Mouse (Mus musculus) cerebellum, postnatal 4 days (tissue): ENCODE measurements around the gene Ildr1.

Experiments
- DNase-seq, 2 experiments: peaks; one replicate each; pipeline ENCODE4 v3.0.0; 2022; ENCODE audit warnings: low spot score in 2 of 2, mixed read lengths in 1 of 2

Gene Ildr1

DNA sequence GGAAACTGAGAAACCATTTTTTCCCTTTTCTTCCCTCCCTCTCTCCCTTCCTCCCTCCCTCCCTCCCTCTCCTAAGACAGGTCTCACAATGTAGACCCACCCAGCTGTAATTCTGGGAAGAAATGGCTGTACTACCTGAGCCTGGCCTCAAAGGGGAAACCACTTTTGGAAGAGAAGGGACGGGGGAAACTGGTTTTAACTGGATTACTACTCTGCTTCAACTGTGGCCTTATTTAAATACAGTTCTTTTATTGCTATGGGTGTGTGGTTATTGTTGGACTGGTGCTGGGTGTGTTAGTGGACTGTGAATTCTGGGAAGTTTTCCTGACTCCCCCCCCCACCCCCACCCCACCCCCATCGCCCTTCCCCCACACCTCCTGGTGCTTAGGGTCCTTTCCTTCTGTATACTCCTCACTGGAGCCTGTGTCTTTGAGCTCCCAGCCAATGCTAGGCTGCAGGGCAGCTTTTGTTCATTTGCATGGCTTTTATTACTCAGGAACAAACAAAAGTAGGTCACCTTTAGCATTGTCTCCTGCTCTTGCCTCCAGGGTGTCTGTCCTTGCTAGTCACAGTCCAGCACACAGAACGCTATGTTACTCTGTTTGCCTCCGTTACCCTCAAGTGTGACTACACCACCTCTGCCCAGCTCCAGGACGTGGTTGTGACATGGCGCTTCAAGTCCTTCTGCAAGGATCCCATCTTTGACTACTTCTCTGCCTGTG is 14.1 kb downstream of the Ildr1 start:
- no peak for DNase-seq

GRCm38 (mm10) chr16:36708751-36709150 is 15.0 kb downstream of the Ildr1 start:
- DNase-seq, result no peak

DNA sequence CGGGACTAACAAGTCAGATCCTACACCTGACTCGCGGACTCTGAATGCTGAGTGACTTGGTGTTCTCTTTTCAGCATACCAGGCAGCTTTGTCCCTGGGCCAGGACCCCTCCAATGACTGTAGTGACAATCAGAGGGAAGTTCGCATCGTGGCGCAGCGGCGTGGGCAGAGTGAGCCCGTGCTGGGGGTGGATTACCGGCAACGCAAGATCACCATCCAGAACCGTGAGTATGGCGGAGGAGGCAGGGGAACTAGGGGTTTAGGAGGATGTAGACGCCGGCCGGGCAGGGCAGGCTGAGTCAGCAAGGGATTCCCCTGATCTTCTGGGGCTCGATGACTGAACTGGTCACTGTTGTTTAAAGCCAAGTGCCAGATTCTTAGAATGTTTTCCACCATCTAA is 15.6 kb downstream of the Ildr1 start:
- no peak for DNase-seq

GRCm38 (mm10) chr16:36710794-36711193 is 17.0 kb downstream of the Ildr1 start:
- no peak for DNase-seq

GRCm38 (mm10) chr16:36711760-36712159 is 18.0 kb downstream of the Ildr1 start:
- no peak for DNase-seq

DNA sequence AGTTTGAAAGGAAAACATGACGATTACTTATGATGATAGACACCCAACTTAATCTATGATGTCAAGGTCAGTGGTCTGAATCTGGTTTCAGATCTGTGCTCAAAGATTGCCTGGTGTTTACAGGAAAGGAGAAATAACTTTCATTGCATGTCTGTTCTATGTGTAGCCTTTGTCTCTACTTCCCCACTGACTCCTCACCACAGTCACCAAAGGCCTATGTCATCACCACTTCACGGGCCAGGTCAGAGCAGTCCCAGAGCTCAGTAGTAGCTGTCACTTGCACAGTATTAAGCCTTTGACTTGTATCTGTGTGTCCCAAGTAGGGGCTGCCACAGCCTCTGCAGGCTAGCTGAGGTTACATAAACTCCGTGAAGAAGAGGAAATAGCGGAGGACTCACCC is 23.7 kb downstream of the Ildr1 start:
- no peak for DNase-seq

DNA sequence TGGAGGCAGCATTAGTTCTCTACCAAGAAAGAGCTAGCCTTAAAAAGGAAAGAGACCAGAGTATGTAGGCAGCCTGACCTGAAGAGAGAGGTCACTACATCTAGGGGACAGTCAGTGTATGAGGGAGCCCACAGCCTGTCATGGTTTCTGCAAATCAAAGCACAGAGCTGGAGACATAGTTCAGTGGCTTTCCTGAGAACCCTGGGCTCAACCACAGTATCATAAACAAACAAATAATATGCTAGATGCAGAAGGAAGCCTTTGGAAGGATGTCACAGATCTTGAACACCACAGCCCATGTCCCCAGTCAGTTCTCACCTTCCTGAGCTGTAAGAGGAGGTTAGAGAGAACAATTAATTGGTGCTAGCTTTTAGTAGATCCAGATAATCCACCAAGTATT is 24.9 kb downstream of the Ildr1 start:
- DNase-seq, result no peak

- DNase-seq, result no peak
Observed at GRCm38 (mm10) chr16:36720194-36721055, 26.6 kb downstream of the Ildr1 start.

- DNase-seq, result no peak
Observed at GRCm38 (mm10) chr16:36722739-36723138, 29.0 kb downstream of the Ildr1 start.

- no peak for DNase-seq
Observed at GRCm38 (mm10) chr16:36723880-36724443, 30.2 kb downstream of the Ildr1 start.

DNA sequence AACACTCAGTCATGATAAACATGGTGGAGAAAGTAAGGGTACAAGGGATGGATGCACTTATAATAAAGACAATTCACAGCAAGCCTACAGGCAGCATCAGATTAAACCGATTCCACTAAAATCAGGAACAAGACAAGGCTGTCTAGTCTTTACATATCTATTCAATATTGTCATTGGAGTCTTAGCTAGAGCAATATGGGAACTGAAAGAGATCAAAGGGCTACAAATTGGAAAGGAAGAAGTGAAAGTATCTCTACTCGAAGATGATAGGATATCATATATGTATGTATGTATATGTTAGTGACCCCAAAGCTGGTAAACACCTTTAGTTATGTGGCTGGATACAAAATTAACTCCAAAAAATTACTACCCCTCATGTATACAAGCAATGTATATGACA is 35.2 kb downstream of the Ildr1 start:
- no peak for DNase-seq

GRCm38 (mm10) chr16:36732572-36732971 is 38.8 kb downstream of the Ildr1 start:
- no peak for DNase-seq

GRCm38 (mm10) chr16:36733827-36734226 is 40.0 kb downstream of the Ildr1 start:
- DNase-seq, result no peak

DNA sequence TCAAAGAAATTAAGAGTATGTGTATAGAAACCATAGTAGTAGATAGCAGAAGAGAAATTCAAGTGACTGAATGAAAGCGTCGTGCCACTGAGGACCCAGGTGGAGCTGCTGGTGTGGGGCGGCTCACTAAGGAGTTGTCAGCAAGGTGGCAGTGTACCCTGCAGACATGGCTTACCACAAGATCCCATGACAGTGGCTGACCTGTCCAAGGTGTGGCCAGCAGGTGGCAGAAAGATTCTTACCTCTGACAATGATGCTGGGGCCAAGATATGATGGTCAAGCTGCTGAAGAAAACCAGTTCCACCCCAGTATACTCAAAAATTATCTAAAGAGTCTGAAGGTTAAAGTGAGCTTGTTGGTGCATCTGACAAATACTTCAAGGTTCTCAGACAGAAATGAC is 41.6 kb downstream of the Ildr1 start:
- DNase-seq, result no peak

DNA sequence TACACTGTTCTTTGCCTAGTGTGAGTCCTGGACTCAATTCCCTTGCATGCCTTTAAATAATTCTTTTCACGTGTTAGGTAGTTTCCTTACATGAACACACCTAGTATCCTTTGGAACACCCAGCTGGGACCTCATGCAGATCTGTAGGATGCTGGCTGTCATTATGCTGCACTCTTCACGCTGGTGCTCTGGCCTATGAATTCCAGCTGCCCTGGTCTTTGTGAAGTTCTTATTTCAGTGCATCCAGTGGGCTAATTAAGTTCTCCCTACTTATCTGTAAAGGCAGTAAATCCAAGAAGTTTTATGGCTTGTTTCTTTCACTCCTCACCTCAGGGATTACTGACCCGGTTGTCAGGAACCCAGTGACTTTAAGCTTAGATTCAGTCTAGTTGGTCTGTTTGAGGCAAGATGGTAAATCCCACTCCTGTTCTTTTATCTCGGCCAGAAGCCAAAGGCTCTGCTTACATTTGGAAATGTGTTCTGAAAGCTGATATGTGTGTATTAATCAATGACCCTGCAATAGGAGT is 45.7 kb downstream of the Ildr1 start:
- DNase-seq, result no peak

DNA sequence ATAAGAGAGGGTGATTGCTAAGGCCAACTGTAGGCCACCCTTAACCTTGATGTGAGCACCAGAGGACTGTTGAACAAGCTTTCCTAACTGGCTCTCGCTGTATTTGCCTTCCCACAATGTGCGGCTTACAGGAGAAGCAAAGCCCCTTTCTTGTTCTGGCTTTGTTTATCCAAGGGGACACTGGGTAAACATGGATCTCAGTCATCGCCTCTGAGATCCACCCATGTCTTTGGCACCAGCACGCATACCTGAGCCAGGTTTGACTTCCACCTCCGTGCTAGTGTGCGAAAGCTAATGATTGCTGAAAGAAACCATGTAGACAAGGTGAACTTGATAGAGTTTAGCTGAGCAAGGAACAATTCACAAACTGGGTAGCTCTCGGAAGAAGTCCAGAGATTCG is 49.8 kb downstream of the Ildr1 start:
- no peak for DNase-seq

DNA sequence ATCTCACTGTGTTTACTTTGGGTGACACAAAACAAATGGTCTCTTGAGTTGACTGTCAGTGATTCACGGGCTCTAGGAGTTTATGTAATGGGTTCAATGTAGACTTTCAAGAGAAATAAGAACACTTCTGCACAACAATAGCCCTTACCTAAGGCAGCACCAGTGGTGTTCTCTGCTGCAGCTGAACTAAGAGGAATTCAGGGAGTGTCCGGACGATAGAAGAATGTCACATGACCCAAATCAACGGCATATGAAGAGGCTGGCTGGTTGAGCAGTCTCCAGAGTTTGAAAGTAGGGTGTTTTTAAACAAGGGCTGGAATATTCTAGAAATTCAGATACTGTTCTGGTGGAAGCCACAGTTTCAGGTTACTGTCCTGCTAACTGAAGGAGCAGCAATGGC is 53.3 kb downstream of the Ildr1 start:
- no peak for DNase-seq

DNA sequence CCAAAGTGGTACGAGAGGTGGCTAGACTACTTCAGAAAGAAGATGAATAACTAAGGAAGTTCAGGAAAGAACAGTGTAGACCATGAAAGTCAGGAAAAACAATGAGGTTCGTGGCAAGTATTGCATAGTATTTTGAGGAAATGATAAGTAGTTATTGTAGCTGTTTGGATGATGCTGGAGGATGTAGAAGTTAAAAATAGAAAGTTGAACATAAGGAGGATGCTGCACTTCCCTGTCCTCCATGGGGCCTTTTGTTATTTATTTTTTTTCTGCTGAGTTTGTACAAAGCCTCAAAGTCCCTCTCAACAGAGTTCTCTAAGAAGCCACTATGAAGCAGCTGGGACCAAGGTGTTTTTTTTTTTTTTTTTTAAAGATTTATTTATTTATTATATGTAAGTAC is 54.0 kb downstream of the Ildr1 start:
- no peak for DNase-seq

GRCm38 (mm10) chr16:36751979-36752378 is 58.2 kb downstream of the Ildr1 start:
- no peak for DNase-seq

DNA sequence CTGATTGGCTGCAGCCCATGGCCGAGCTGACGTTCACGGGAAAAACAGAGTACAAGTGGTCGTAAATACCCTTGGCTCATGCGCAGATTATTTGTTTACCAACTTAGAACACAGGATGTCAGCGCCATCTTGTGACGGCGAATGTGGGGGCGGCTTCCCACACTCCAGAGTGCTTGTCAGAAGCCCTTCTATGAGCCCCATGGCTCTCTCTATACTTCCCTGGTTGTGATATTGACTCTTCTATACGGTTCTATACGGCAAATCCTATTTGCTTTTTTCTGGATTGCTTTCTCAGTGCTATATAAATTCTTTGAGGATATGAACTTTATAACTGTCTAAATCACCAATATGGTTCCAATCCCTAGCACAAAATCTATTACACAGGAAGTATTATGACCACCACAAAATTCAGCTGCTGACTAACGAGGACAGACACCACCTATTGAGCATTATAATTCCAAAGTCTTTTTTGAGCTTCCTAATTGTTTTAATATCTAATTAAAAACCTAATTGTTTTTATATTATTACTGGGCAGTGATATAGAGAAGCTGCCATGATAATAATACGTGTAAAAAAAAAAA is 76.5 kb downstream of the Ildr1 start:
- DNase-seq, result no peak

- DNase-seq, result no peak
Observed at GRCm38 (mm10) chr16:36770830-36771229, 77.1 kb downstream of the Ildr1 start.

DNA sequence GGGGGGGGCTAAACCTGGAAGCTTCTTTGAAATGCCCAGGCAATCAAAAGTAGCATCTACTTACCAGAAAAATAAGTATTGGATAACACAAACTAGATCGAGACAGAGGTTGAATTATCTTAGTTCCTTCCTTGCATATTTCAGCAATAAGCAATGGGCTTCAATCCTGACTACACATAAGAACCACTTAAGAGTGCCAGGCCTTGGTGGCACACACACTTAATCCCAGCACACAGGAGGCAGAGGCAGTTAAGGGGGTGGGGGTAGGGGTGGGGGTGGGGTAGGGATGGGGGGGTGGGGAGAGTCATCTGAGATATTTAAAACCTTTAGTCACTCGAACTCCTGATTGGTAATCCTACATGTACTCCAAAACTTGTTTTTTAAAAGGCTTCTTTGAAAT is 77.5 kb downstream of the Ildr1 start:
- no peak for DNase-seq
